Mouse (Mus musculus) frontal cortex, postnatal 10 days (tissue): ENCODE results near the gene Pcnx3.

Experiments
- DNase-seq, 2 experiments: peaks; one replicate each; pipeline ENCODE4 v3.0.0; 2022; ENCODE audit warnings: low spot score in 2 of 2, mixed read lengths in 1 of 2

Pcnx3 gene

GRCm38 (mm10) chr19:5688200-5689087 lies at the start of gene Pcnx3, which contains the start of gene Map3k11:
Gene Pcnx3 (minus strand): TSS chr19:5688908.
Gene Map3k11 (plus strand): TSS chr19:5688742.
- peak; percentile 97 to 98 for DNase-seq

DNA sequence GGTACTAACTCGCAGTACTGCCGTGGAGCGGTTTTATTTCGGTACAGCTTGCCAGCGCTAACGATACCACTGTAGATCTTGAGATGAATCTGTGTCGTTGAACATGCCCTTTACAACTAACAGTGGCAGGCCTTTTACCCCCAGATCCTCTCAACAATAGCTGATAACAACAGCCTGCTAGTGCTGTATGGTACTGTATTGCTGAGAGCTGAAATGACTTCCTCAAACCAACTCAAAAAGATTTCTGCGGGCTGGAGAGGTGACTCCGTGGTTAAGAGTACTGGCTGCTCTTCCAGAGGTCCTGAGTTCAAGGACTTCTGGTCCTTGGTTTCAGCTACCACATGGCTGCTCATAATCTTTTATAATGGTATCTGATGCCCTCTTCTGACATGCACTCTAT lies 45.6 kb upstream of the Pcnx3 start:
- DNase-seq: no peak

DNA sequence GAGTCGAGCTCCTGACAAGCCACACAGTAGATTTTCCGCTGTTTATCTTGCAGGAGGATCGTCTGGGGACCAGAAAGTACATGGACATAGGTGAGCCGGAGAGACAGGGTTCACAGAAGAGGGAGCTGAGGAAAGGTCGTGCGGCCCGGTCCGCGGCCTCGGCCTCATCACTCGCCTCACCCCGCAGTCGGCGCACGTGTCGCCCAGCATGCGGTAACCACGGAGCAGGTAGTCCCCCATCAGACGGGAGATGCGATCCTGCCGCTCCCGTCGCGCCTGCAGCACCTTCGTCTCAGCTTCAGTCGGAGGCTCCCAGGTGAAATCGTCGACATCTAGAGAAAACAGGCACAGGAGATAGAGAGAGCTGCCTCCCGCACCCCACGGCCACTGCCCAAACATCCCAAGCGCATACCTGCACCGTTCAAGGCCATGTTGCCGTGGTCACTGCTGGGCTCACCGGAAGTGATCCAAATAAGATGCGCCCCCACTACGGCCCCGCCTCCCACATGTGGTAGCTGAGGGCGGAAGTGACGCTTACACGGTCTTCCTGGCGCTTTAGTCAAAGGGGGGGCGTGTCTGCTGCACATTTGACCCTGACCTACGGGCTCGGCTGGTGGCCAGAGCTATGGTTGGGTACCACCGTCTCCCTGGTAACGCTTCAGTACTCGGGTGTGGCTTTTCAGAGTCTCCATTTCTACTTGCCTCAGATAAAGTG lies 42.7 kb upstream of the Pcnx3 start:
- DNase-seq: peak; percentile 92

DNA sequence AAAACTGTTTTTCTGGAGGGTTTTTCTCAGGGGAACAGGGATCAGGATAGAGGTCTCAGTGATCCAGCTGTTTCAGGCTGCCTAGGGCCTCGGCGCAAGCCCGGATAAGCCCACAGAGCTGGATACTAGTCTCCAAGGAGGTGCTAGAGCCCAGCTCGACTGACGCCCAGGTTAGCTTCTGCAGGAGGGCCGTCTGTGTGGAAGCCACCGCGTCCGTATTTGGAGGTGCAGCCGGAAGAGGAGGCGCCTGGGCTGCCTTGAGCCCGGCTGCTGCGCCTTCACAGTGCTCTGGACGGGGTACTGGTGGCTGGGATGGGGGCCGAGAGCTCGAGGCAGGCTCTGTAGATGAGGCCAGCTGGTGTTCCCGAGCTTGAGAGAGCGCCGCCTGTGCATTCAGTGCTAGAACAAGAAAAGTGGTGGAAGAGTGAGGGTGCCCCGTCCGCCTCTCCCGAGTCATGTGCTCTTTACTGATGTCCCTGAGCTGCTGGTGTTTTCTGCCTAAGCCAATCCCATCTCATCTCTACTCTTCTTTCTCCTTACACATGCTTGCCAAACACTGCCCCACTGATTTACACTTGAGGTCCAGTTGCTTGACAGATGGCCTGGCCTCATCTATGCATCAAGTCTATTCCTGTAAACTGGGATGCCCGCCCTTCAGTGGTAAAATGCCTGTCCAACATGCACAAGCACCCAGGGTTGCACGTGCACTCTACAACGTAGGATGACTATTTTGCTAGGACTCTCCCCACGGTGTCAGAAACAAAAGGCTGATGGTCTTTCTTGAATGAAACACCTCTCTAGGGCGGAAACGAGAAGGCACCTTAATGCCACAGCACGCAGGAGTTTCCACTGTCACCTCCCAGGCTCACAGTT lies 41.8 kb upstream of the Pcnx3 start:
- no peak for DNase-seq

- DNase-seq: peak; percentile 74 to 84
Observed at GRCm38 (mm10) chr19:5729444-5729815, 40.7 kb upstream of the Pcnx3 start, which contains the start of gene Fam89b. Gene Fam89b (minus strand): TSS chr19:5729653.

DNA sequence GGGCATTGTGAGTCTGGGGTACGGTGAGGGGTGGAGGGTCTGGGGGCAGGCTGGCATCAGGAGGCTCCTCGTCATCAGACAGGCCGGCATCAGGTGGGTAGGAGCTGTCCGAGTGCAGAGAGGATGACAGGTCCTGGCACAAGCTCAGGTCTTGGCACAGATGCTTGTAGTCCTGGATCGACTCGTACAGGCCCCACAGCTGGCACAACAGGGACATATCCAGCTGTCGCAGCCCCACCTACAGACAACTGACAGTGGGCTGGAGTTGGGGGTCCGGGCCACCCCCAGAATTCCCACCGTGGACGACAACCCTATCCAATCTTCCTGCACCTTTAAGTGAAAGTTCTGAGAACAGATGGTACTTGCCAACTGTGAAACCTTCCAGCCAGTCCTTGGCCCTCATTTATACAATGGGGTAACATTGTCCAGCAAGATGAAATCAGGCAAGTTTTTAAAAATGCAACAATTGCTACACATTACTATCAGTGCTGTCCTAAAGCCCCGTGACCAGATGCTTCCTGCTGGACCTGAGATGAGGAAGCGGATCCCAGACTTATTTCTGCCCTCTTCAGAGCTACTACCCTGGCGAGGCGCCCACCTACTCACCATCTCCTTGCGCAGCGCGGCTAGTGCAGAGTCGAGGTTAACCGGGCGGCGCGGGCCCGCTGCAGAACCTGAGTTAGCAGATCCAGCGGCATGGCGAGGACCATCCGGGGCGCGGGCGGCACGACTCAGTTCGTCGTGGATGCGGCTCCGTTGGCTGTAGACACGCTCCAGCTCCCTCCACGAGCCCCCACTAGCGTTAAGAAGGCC lies 40.1 kb upstream of the Pcnx3 start:
- DNase-seq: peak in 1 of 2 experiments; percentile 70

DNA sequence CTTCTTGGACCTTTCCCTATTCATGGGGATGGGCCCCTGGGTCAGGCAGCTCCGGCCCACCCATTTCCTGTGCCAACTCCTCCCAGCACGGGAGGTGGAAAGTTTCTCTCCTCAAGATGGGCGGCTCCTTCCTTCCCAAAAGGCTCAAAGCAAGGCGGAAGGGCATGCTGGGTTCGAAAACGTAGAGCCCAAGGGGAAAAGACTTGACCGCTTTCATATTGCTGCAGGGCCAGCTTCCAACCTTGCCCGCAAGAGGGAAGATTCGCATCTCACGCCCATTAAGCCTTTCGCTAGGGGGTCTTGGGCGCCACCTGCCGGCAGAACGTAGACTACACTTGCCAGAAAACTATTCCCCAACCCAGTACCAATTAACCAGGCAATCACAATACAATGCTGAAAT lies 39.0 kb upstream of the Pcnx3 start:
- DNase-seq: peak in 1 of 2 experiments; percentile 84

DNA sequence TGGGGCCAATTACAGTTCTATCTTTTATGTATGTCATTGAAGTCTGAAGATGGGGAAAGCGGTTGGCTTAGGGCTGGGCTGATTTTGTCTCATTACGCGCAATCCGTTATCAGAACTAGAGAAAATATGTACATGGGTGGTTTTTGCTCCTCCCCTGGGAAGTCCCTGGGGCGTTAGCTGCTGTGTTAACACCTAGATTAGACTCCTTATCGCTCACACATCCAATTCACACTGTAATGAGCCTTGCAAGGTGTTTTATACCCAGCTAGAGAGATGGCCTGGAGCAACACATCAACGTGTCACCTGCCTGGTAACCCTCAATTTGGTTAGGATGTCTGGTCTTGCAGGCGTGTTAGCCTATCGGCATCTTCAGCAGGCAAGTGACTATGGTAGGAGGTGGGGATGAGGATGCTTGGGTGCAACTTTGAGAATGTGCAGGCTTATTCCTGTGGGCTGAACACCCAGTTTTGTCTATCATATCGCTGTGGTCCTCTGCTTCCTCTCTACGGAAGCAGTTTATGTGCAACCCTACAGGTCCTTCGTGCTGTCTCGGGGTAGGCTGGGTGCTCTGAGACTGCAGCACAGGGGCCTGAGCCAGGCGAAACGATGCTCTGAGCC lies 38.4 kb upstream of the Pcnx3 start:
- DNase-seq: no peak

GRCm38 (mm10) chr19:5725767-5726515 lies 37.2 kb upstream of the Pcnx3 start, which contains the start of gene Ehbp1l1:
Gene Ehbp1l1 (minus strand): TSS chr19:5726317.
- DNase-seq: no peak

DNA sequence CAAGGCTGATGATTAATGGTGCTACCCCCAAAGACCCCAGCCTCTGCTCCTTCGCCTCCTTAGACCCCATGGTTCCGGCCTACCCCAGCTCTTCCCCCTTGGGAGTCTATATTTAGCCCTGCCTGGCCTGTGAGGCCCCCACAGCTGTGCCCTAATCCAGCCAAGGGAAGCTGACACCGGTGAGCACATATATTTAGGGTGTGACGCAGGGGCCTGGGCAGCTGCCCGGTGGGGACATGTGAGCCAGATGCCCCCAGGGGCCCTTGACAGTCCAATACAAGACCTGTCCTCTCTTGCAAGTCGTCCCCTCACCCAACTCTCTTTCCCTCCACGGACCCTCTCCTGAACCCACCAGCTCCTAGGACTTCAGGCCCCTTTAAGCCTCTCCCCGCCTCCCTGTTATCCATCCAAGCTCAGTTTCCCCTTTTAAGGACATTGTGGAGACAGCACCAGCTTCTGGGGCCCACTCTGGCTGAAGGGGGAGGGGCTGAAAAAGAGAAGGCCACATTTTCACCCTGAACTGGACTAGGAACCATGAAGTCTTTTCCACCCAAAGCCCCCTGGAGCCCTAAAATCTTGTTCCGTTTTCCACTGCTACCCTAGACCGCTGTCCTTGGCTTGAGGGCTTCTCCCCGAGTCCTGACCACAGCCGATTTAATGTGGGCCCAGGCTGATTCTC lies 36.5 kb upstream of the Pcnx3 start:
- no peak for DNase-seq

DNA sequence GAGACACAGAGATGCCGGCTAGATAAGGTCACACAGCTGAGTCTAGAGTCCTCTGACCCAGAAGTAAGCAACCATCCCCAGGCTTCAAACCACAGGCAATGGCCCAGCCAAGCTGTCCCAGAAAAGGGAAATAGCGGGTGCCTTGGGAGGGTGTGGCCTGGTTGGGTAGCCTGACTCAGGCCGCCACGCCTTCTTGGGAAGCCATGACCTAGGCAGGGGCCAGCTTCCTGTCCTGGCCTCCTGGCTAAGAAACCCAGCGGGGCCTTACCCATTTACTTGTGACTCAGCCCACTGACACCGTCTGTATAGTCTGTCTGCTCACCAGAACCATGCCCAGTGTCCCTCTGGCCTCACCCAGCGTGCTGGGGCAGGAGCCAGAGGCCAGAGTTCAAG lies 35.8 kb upstream of the Pcnx3 start:
- no peak for DNase-seq

GRCm38 (mm10) chr19:5723934-5724548 lies 35.3 kb upstream of the Pcnx3 start:
- no peak for DNase-seq

- no peak for DNase-seq
Observed at GRCm38 (mm10) chr19:5722848-5723425, 34.2 kb upstream of the Pcnx3 start.

- no peak for DNase-seq
Observed at GRCm38 (mm10) chr19:5721233-5721632, 32.5 kb upstream of the Pcnx3 start.

- DNase-seq: no peak
Observed at GRCm38 (mm10) chr19:5716955-5717354, 28.2 kb upstream of the Pcnx3 start.

- DNase-seq: peak in 1 of 2 experiments; percentile 63
Observed at GRCm38 (mm10) chr19:5715793-5716688, 27.3 kb upstream of the Pcnx3 start.

- no peak for DNase-seq
Observed at GRCm38 (mm10) chr19:5713730-5714129, 25.0 kb upstream of the Pcnx3 start.
